Mouse (Mus musculus): ENCODE measurements around the gene Polr3a. TPM values are rescaled to one million over a fixed set of nuclear protein-coding genes. Genes with fewer than 3 reads are reported as not detected.

Gene Polr3a
- total RNA-seq (2021): 10 to 100 TPM; 14.3 to 16.8 TPM
- long read RNA-seq, experiment 1, full-length matches to known transcripts: 6 of 17 reads
- long read RNA-seq, experiment 1, partial matches to known transcripts: 9 of 17 reads
- long read RNA-seq, experiment 1, other reads (novel, unspliced or antisense): 2 of 17 reads
- long read RNA-seq, experiment 2, full-length matches to known transcripts: 7 of 14 reads
- long read RNA-seq, experiment 2, partial matches to known transcripts: 6 of 14 reads
- long read RNA-seq, experiment 2, other reads (novel, unspliced or antisense): 1 of 14 reads

GRCm38 (mm10) chr14:24486773-24487227 lies at the start of gene Polr3a, which contains the start of gene Rps24:
Gene Polr3a (minus strand): TSS chr14:24487058.
Gene Rps24 (plus strand): TSS chr14:24487125.
- peak; percentile 80 to 88 for DNase-seq (ENCODE audit: low spot score in 2 of 2)

DNA sequence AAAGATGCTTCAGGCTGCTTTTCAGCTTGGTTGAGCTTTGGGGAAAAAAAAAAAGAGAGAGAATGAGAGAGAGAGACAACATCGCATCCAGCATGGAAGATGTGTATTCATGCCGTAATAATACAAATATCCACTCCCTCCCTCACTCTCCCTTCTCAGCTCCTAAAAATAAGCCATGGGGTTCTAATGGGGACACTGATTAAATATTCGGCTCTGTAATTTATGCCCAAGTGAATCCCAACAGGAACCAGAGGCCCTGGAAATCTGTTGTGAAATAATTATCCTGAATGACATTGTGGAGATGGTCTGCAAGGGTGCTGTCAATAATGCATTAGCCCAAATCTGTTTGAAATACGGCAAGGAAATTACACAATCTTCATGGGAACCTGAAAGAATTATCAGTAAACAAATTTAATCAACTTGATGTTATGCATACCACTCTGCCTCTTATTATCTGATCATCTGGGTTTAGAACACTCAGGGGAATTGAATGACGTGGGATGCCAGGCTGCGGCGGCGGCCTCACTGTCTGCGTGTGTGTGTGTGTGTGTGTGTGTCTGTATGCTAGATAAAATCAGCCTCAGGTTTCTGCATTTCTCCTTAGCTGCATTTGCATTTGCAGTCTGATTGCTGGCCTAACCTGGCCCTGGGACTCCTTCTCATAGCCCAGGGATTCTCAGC lies 48.1 kb upstream of the Polr3a start:
- no peak for DNase-seq (ENCODE audit: low spot score in 2 of 2)

DNA sequence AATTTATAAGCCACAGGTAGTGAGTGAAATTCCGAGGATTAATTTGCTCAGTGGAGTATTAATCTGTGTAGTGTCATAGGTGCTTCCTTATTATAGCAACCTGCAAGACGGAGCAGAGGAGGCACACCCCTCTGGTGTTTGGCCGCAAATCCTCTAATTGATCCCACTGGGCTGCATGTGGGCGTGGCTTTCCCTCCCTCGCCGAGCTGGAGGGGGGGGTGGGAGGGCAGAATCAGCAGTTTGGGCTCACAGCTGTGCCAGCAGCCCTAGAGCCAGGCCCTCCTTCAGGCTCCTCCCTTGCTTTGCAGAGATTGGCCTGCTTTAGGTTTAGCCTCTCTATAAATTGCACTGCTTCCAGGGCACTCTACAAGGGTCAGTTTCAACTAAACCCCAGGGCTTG lies 43.4 kb upstream of the Polr3a start:
- no peak for DNase-seq (ENCODE audit: low spot score in 2 of 2)

GRCm38 (mm10) chr14:24526440-24526839 lies 39.6 kb upstream of the Polr3a start:
- DNase-seq (ENCODE audit: low spot score in 2 of 2): no peak

DNA sequence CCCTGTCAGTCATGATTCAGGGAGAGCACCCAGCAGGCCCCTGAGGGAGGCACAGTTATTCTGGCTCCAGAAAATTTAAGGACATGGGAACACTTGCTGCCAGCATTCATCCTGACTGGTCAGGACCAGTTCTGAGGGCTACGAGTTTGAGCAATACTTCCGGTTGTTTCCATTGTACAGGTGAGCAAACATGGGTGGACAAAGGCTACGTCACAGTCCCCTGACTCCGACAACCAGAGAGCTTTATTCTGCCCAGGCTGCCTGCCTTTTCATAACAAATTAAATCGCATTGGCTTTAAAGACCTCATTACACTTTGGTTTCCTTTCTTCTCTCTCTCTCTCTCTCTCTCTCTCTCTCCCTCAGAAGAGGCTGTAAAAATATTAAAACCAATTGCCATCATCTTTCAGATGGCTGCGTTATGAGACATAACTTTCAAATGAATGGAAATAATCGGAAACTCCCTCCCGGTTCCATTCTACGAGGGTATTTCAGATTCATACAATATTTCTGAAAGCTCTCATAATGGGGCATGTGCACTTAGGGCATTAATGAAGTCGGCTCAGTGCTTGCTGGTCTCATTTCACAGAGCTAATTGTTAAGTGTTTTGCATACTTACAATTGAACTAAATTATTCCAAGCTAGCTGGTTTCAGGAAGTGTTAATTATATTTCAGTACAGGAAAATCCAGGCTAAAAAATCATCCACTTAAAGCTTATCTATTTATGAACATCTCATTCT lies 39.0 kb upstream of the Polr3a start:
- no peak for DNase-seq (ENCODE audit: low spot score in 2 of 2)

DNA sequence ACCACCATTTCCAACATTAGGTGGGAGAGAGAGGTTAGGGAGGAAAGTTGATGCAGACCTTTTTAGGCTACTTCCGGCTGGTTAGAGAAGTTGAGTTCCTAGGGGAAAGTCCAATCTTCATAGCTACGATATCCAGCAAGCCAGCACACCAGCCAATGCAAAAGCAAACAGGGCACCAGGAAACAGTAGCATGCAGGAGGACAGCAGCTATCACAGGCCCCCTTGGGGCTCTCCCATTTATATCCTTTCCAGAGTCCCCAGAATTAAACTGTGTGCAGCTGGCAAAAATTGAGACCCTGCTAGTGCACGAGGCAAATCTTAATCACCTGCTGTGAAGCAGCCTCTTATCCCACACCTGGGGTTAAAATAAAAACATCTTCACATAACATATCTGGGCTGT lies 38.3 kb upstream of the Polr3a start:
- DNase-seq (ENCODE audit: low spot score in 2 of 2): no peak

- no peak for DNase-seq (ENCODE audit: low spot score in 2 of 2)
Measured at GRCm38 (mm10) chr14:24521597-24521996, 34.7 kb upstream of the Polr3a start.

GRCm38 (mm10) chr14:24512527-24513161 lies 25.8 kb upstream of the Polr3a start:
- no peak for DNase-seq (ENCODE audit: low spot score in 2 of 2)

DNA sequence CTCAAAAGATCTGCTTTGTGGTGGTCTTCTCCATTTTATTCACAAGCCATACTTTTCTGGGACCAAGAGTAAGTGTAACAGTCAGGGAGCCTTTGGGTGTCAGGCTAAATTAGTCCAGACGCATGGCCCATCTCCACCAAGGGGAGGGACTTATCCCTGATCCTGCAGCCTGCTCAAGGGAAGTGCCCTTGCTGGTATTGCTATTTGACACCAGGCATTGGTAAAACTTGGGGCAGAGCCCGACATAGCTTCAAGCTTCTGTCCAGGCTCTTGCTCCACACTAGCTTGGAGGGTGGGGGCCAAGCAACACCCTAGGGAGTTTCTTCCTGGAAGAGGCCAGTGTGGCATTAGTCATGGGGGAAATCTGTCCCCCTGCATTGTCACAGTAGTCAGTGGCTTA lies 23.8 kb upstream of the Polr3a start:
- DNase-seq (ENCODE audit: low spot score in 2 of 2): no peak

DNA sequence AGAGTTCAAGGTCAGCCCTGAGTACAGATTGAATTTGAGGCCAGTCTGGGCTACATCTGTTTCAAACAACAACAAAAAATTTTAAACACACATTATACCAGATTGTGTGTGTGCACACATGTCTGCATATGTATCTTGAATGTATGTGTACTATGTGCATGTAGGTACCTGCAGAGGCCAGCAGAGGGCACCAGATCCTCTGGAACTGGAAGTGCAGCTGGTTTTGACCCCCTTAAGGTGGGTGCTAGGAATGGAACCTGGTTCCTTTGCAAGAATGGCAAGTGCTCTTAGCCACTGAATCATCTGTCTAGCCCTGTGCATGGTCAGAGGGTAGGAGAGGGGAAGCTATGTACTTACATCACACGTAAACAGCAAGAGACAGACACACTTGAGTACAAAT lies 23.4 kb upstream of the Polr3a start:
- DNase-seq (ENCODE audit: low spot score in 2 of 2): no peak

DNA sequence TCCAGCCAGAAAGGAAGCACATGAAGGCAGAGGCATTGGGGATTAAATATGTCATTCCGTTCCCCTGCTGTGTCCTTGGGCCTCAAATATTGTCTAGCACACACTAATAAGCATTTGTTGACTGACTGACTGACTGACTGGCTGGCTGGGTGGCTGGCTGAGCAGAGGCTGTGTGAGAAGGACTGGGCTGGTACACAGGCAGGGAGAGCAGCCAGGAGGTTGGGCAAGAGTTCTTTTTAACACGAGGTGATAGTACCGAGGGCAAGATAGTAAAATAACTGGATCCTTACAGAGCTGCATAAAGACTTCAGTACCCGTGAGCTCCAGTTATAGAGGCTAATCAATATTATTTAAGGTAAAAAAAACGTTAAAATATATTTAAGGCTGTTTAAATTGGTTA lies 22.7 kb upstream of the Polr3a start:
- DNase-seq (ENCODE audit: low spot score in 2 of 2): no peak

DNA sequence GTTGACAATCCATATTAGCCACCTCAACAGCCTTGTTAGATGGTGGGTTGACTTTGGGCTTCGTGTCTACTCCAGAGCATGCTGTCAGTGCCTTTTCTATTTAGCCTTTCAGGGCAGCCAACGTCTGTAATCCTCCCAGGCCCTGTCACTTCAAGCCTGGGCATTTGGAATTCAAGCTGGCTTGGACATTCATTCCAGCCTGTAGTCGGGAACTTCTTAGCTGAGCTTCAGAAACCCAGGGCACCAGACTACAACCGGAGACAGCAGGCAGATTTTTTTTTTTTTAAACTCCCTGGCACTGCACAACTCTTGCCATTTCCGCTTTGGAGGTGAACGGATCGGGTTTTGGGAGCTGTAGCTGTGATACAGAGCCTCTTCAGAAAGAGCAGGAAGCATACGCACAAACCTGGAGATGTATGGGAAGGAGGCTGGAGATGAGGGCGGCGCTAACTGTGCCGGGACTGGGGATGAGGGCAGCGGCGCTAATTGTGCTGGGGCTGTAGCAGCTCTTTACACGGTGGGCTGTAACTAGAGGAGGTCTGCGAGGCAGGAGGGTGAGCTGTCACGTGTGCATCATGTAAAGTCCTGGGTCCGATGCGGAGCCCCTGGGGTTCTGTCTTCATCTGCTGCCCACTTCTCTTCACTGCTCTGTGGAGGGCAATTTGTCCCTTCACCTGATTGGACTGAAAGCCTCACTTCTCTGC lies 21.4 kb upstream of the Polr3a start:
- no peak for DNase-seq (ENCODE audit: low spot score in 2 of 2)

- no peak for DNase-seq (ENCODE audit: low spot score in 2 of 2)
Measured at GRCm38 (mm10) chr14:24507452-24508069, 20.7 kb upstream of the Polr3a start.

DNA sequence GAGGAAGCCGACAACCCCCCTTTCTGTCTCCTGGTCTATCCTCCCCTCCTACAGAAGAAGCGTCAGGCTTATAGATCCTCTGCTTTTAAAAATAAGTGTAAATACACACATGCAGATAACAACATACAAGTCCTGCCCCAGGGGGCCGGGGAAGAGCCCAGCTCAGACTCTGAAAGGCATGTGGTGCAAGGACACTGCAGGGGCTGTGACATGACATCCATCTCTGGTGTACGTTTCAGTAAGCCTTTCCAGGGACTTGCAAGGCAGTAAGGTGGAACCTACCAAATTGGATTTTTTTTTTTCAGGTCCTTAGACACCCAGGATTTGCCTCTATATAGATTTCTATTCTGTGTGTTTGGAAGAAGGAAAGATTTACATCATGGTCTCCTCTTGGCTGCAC lies 14.4 kb upstream of the Polr3a start:
- DNase-seq (ENCODE audit: low spot score in 2 of 2): no peak

- no peak for DNase-seq (ENCODE audit: low spot score in 2 of 2)
Measured at GRCm38 (mm10) chr14:24500845-24501186, 14.0 kb upstream of the Polr3a start.

DNA sequence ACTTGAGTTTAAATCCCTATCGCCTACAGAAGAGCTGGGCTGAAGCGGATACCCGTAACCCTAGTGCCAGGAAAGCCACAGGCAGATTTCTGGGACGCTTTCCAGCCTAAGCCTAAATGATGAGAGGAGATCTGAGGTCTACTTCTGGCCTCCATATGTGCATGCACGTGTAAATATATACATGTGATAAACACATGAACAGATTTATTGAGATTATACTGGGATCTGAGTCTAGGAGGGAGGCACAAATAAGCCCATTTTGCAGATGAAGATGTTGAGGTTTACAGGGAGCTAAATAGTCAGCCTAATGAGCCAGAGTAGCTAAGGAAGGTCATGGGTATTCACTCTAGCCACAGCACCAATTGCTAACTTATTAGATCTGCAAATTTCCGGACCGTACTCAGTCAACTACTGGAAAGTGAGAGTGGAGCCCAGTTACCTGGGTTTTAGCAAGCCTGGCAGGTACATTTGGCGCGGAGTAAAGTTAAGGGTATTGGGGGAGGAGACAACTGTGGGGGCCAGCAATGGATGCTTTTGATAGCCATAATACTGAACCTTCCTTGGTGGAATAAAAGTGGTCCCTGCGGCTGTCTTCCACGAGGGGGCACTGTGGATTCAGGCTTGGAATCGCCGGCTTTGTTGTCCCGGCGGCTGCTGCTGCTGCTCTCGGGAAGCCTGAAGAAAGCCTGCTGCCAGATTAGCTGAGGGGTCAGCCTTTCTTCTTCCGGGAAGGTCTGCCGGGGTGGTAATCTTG lies 13.4 kb upstream of the Polr3a start:
- DNase-seq (ENCODE audit: low spot score in 2 of 2): peak; percentile 81 to 85

GRCm38 (mm10) chr14:24499478-24499877 lies 12.6 kb upstream of the Polr3a start:
- no peak for DNase-seq (ENCODE audit: low spot score in 2 of 2)

- DNase-seq (ENCODE audit: low spot score in 2 of 2): no peak
Measured at GRCm38 (mm10) chr14:24498561-24499255, 11.8 kb upstream of the Polr3a start.

DNA sequence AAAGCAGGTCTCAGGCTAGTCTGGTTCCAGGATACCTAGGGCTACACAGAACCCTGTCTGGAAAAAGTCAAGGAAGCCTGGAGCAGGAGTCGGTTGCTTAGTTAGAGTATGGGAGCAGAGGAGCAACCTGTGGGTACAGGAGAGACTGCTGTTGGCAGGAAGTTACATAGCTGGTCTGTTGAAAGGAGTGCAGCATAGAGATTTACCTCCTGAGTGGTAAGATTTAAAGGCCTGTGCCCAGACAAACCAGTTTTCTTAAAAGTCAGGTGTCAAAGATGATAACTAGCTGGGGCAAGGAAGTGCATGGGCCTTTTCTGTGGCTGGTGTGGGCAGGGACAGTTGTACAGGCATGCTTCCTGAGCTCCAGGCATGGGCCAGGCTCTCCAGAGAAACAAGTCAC lies 10.6 kb upstream of the Polr3a start:
- DNase-seq (ENCODE audit: low spot score in 2 of 2): no peak
